Comparison of ENCODE assay signal across 1 mouse cellular context in genomic region chr15:102233896-102234295, GRCm38 (mm10).
TF ChIP-seq lines count a peak whose summit lies in the region.

No protein-coding gene starts in this region.

TF ChIP-seq in CH12.LX, 34 proteins besides CTCF, POLR2A, EP300 and RAD21:
- TF ChIP-seq MAX (IDR thresholded peaks at IDR 0.05; ENCODE audit: low read length) (no peak), ETS1 (conservative IDR thresholded peaks at IDR 0.05; ENCODE audit: low read depth, low read length) (peak; percentile 20; the same call in 1 of the 2 replicates), RCOR1 (conservative IDR thresholded peaks at IDR 0.05; ENCODE audit: low read depth, low read length) (no peak), TBP (conservative IDR thresholded peaks at IDR 0.05; ENCODE audit: low read depth, low read length) (no peak), CHD1 (IDR thresholded peaks at IDR 0.05; ENCODE audit: low read depth, low read length) (no peak), E2F4 (IDR thresholded peaks at IDR 0.05; ENCODE audit: insufficient replicate concordance, low read depth, low read length) (no peak), NELFE (IDR thresholded peaks at IDR 0.05; ENCODE audit: low read depth, low read length) (no peak), MEF2A (IDR thresholded peaks at IDR 0.05; ENCODE audit: borderline replicate concordance, low read depth, low read length) (no peak), ZC3H11A (IDR thresholded peaks at IDR 0.05; ENCODE audit: low read depth, low read length) (no peak), BHLHE40 (IDR thresholded peaks at IDR 0.05; ENCODE audit: low read depth, low read length) (no peak), SIN3A (IDR thresholded peaks at IDR 0.05; ENCODE audit: low read length) (no peak), KAT2A (IDR thresholded peaks at IDR 0.05; ENCODE audit: insufficient replicate concordance, low read length) (no peak), MAZ (IDR thresholded peaks at IDR 0.05; ENCODE audit: low read depth, low read length) (no peak), PAX5 (IDR thresholded peaks at IDR 0.05; ENCODE audit: low read length) (no peak), TCF12 (IDR thresholded peaks at IDR 0.05; ENCODE audit: low read depth, low read length) (0 out of 2 replicates have a peak, but pooled peaks have one; percentile 49), ZMIZ1 (IDR thresholded peaks at IDR 0.05; ENCODE audit: low read depth, low read length) (no peak), IRF4 (IDR thresholded peaks at IDR 0.05; ENCODE audit: low read depth, low read length) (0 out of 2 replicates have a peak, but pooled peaks have one; percentile 11), CHD2 (IDR thresholded peaks at IDR 0.05; ENCODE audit: low read length) (peak; percentile 73), MXI1 (IDR thresholded peaks at IDR 0.05; ENCODE audit: low read depth, low read length) (no peak; the same call in 1 of the 2 replicates), ZNF384 (IDR thresholded peaks at IDR 0.05; ENCODE audit: low read depth, low read length) (no peak)
